Mouse (Mus musculus) kidney, postnatal 0 days (tissue): ENCODE results near the gene Dner. TPM values are rescaled to one million over a fixed set of nuclear protein-coding genes. Genes with fewer than 3 reads are reported as not detected.

Experiments
- ATAC-seq: fragments of 200-750 bp; cut with Nextera tagmentation; replicated peaks from 2 replicates; pipeline ENCODE4 v1.8.0; 2017; ENCODE audit warnings: low read depth, moderate number of reproducible peaks, moderate TSS enrichment, moderate library complexity; ENCODE audit not compliant: low FRiP score
- DNase-seq: peaks from one replicate; pipeline ENCODE4 v3.0.0-alpha.2; 2016; ENCODE audit warnings: low spot score
- H3K27ac ChIP-seq: fragments of 300-500 bp; sonication (generic); 2 replicates; pipeline ENCODE4 v1.5.1; 2014; ENCODE audit warnings: mild to moderate bottlenecking
- H3K27me3 ChIP-seq: fragments of 300-500 bp; sonication (generic); 2 replicates; pipeline ENCODE4 v1.6.1; 2014; ENCODE audit warnings: low read length, mixed read lengths; ENCODE audit not compliant: insufficient read depth
- H3K36me3 ChIP-seq: fragments of 300-500 bp; sonication (generic); 2 replicates; pipeline ENCODE4 v1.6.1; 2014; ENCODE audit warnings: low read length, mixed read lengths; ENCODE audit not compliant: insufficient read depth
- H3K4me1 ChIP-seq: fragments of 300-500 bp; sonication (generic); replicated peaks from 2 replicates; pipeline ENCODE4 v1.6.1; 2014; ENCODE audit warnings: antibody characterized with exemption, low read length, mixed read lengths; ENCODE audit not compliant: insufficient read depth
- H3K4me2 ChIP-seq: fragments of 300-500 bp; sonication (generic); 2 replicates; pipeline ENCODE4 v1.6.1; 2014; ENCODE audit warnings: mild to moderate bottlenecking, low read length, moderate library complexity, mixed read lengths
- H3K4me3 ChIP-seq: fragments of 300-500 bp; sonication (generic); replicated peaks from 2 replicates; pipeline ENCODE4 v1.5.1; 2014; ENCODE audit warnings: low read depth, low read length
- H3K9ac ChIP-seq: fragments of 300-500 bp; sonication (generic); 2 replicates; pipeline ENCODE4 v1.6.1; 2014; ENCODE audit warnings: low read depth, low read length
- H3K9me3 ChIP-seq: fragments of 300-500 bp; sonication (generic); replicated peaks from 2 replicates; pipeline ENCODE4 v1.6.1; 2016; ENCODE audit warnings: low read length, inconsistent platforms, mixed read lengths
- CTCF ChIP-seq: IDR thresholded peaks from 2 replicates; pipeline ENCODE4 v1.5.1; 2016; ENCODE audit warnings: antibody characterized with exemption, low read depth, mild to moderate bottlenecking, moderate library complexity
- WGBS: fragments of 180-500 bp; shearing (Covaris S2); extraction: QIAGEN DNeasy Blood & Tissue Kit; methylation state at CpG from one replicate; pipeline ENCODE4 v1.1.7; 2014; 5-methylcytosine and 5-hydroxymethylcytosine counted together
- polyA plus RNA-seq: library from polyadenylated mRNA; unstranded; fragments of >200 nt; fragmentation: Nextera tagmentation; extraction: Ambion mirVana; gene quantifications from 2 replicates; pipeline ENCODE4 v1.2.1, GENCODE M21; 2015

Dner gene
- polyA plus RNA-seq, 1 experiment from 2014 or later: 0.68 TPM

DNA sequence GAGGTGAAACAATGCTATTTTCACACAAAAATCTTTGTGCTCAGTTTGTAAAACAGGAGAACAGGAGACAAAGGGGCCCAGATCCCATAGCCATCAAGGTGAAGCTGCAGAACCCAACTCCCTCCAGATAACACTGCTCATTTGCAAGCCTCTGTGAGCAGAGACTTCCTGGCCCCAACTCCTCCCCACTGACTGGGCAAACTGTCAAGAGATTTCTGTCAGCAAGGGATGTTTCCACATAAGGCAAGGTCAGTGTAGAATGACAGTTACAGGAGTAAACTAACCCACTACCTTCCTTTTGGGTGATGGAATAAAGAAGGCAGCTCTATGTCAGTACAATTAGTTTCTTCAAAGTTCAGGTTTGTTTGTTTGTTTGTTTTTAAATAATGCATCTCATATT lies 26.8 kb upstream of the Dner start:
- no peak for TF ChIP-seq CTCF
- H3K9ac ChIP-seq: no peak overlapping the region
- no peaks in the 10 kb centered on the region for H3K9me3 ChIP-seq
- no peaks in the 10 kb centered on the region for H3K4me1 ChIP-seq
- peaks cover 28% of the 10 kb centered on the region for H3K36me3 ChIP-seq
- no peak overlapping the region for H3K4me3 ChIP-seq
- H3K27me3 ChIP-seq: no peaks in the 10 kb centered on the region
- no peak for DNase-seq
- H3K4me2 ChIP-seq: no peak overlapping the region
- no peak for ATAC-seq
- no peak overlapping the region for H3K27ac ChIP-seq

DNA sequence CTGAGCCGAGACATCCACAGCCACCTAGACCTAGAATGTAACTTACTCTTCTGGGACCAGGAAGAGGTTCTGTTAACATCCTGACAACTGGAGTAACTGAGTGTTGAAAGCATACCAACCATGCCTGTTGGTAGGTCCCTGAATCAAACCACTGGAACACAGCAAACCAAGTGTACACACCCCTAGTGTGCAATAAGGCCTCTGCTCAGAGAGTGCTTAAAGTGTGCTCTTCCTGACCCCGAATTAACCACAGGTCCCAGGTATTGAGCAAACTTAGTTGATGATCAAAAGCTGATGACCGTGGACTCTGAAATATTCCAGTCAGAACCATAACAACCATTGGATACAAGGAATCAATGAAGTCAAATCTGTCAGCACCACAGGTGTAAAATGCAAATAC lies 26.4 kb upstream of the Dner start:
- Histone ChIP-seq H3K4me3 (no peak overlapping the region), H3K27ac (no peak overlapping the region), H3K27me3 (no peaks in the 10 kb centered on the region), H3K4me1 (no peaks in the 10 kb centered on the region), H3K4me2 (no peak overlapping the region), H3K36me3 (peaks cover 28% of the 10 kb centered on the region), H3K9ac (no peak overlapping the region), H3K9me3 (no peaks in the 10 kb centered on the region)
- TF ChIP-seq CTCF: no peak
- ATAC-seq (no peak), DNase-seq (no peak)
- 96% methylated on average over 3 of the region's 3 CpGs for WGBS

DNA sequence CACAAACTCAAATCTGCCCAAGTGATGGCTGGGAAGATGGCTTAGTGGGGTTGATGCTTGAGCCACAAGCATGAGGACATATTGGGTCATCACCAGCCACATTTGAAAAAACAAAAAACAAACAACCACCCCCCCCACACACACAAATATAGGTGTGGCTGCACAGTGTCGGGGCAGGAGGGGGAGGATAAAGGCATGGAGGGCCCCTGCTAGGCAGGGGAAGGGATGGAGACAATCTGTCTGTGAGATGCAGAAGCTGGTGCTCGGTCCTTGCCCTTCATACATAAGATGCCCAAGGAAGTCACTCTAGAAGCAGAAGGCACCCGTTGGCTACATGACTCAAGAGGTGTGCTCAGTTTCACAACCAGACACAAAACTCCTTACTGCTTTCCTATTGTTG lies 25.9 kb upstream of the Dner start:
- H3K36me3 ChIP-seq: peaks cover 28% of the 10 kb centered on the region

DNA sequence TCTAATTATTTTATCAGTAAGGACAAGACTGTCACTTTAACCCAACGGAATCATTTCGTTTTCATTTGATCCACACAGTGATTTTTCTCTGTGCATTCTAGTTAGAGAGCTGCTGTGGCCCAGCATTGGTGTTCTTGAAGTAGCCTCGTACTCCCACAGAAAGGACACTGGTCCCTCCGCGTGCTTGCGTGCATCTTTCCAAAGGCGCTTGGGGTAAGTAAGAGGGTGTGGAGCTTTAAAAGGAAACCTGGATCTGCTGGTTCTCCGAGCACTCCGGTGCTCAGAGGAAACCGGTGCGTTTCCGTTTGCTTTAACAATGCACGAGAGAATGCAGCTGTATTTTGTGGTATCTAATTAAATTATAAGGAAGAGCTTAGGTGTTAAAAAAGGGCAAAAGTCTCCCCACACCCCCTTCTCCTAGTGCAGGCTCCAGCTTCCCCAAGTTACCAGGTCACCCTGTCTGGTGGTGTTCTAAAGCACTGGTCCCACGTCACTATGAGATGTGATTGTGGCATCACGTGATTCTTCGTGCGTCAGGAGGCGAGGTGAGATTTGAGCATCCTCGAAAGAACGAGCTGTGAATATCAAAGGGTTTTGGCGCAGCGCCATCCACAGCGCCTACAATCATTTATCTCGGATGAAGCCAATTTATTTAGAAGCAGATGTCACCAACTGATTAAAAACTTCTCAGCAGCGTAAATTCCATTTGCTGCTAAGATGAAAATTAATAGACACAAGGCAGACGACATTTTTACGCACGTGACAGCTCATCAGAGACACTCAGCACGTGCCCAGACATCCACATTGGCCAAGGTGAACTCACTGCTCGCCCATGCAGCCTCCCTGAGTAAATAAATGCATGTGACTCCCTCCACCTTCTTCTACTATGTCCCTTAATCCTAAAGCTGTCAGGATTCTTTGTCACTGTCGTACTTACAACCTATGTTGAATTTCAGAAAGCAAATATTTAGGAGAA lies 14.1 kb upstream of the Dner start:
- Histone ChIP-seq H3K36me3 (no peaks in the 10 kb centered on the region), H3K4me2 (peak overlapping the region; percentile 40), H3K4me1 (no peaks in the 10 kb centered on the region), H3K4me3 (no peak overlapping the region), H3K27me3 (no peaks in the 10 kb centered on the region), H3K27ac (no peak overlapping the region), H3K9ac (no peak overlapping the region), H3K9me3 (no peaks in the 10 kb centered on the region)
- ATAC-seq (no peak), DNase-seq (no peak)
- no peak for TF ChIP-seq CTCF
- 13% methylated on average over 31 of the region's 31 CpGs for WGBS

More for the DNA sequence above, 25.9 kb upstream of the Dner start:
- H3K4me3 ChIP-seq: no peak overlapping the region
- no peak overlapping the region for H3K9ac ChIP-seq
- TF ChIP-seq CTCF: no peak
- H3K27ac ChIP-seq: no peak overlapping the region
- no peak overlapping the region for H3K4me2 ChIP-seq
- no peaks in the 10 kb centered on the region for H3K9me3 ChIP-seq
- WGBS: 95% methylated on average over 3 of the region's 3 CpGs
- DNase-seq: no peak
- ATAC-seq: no peak
- H3K27me3 ChIP-seq: no peaks in the 10 kb centered on the region
- no peaks in the 10 kb centered on the region for H3K4me1 ChIP-seq

DNA sequence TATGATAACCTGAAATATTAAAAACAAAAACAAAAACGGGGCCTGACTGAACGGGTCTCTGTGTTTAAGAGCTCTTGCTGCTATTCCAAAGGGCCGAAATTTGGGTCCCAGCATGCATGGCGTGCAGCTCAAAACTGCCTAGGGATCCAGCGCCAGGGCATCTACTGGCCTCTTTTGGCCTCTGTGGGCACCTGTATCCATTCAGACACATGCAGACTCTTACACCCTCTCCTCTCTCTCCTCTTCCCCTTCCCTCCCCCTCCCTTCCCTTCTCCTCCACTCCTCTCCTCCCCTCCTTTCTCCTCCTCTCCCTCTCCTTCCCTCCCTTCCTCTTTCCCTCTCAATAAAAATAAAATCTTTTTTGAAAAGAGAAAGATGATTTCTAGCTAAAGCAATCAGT lies 13.4 kb upstream of the Dner start:
- DNase-seq (no peak), ATAC-seq (no peak)
- Histone ChIP-seq H3K4me1 (no peaks in the 10 kb centered on the region), H3K36me3 (no peaks in the 10 kb centered on the region), H3K27me3 (no peaks in the 10 kb centered on the region), H3K9ac (no peak overlapping the region), H3K9me3 (no peaks in the 10 kb centered on the region), H3K4me2 (no peak overlapping the region), H3K4me3 (no peak overlapping the region), H3K27ac (no peak overlapping the region)
- WGBS: 26% methylated on average over 5 of the region's 5 CpGs
- TF ChIP-seq CTCF: no peak

DNA sequence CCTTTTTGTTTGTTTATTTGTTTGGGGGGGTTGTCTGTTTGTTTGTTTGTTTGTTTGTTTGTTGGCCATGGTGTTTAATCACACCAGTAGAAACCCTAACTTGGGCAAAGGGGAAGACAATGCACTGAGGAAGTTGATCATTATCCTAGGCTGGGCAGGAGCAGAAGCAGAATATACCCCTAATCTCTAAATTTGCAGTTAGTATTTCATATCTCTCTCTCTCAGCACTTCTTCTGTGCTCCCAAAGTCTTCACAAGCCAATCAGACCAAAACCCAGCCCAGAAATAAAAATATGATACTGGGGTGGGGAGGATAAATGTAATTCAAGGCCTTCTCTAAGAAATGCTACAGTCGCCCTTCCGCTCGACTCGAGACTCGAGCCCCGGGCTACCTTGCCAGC lies 4.2 kb upstream of the Dner start:
- H3K4me1 ChIP-seq: peaks cover 8% of the 10 kb centered on the region
- DNase-seq (no peak), ATAC-seq (no peak)
- no peak overlapping the region for H3K9ac ChIP-seq
- 98% methylated on average over 6 of the region's 6 CpGs for WGBS
- no peak overlapping the region for H3K4me2 ChIP-seq
- H3K9me3 ChIP-seq: no peaks in the 10 kb centered on the region
- TF ChIP-seq CTCF: no peak
- H3K27ac ChIP-seq: no peak overlapping the region
- H3K27me3 ChIP-seq: peaks cover 7% of the 10 kb centered on the region
- H3K4me3 ChIP-seq: no peak overlapping the region
- H3K36me3 ChIP-seq: no peaks in the 10 kb centered on the region

DNA sequence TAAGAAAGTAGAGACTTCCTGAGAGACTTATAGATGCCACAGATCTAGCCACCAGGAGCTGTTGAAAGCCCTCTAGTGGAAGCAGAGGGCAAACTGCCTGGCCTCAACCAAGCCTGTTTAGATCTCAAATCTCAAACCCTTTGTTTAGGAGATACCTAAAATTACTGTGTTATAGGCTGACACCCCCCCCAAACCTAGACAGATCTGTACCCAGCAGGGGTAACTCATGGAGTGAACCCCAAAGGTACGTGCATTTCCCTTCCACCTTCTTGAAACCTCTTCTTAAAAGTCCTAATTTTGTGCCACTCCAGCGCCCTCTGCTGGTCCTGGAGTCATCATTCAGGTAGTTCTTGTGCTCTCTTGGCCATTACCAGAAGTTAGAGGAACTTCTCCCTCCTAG lies 1.1 kb upstream of the Dner start:
- Histone ChIP-seq H3K27me3 (peaks cover 13% of the 10 kb centered on the region), H3K4me1 (peaks cover 10% of the 10 kb centered on the region), H3K4me3 (no peak overlapping the region), H3K27ac (no peak overlapping the region), H3K36me3 (no peaks in the 10 kb centered on the region), H3K4me2 (no peak overlapping the region), H3K9me3 (no peaks in the 10 kb centered on the region), H3K9ac (no peak overlapping the region)
- DNase-seq: peak; percentile 29
- no peak for ATAC-seq
- peak; percentile 56 for TF ChIP-seq CTCF
- 2% methylated on average over 2 of the region's 2 CpGs for WGBS
